Mouse (Mus musculus) heart, postnatal 0 days (tissue): ENCODE measurements around the gene Slc26a11.

Experiments
- CTCF ChIP-seq: IDR thresholded peaks from 2 replicates; pipeline ENCODE4 v1.5.1; 2016; ENCODE audit warnings: antibody characterized with exemption, control low read depth, low read depth
- EP300 ChIP-seq: IDR thresholded peaks from 2 replicates; pipeline ENCODE4 v1.6.1; 2016; ENCODE audit warnings: antibody characterized with exemption, low read depth

DNA sequence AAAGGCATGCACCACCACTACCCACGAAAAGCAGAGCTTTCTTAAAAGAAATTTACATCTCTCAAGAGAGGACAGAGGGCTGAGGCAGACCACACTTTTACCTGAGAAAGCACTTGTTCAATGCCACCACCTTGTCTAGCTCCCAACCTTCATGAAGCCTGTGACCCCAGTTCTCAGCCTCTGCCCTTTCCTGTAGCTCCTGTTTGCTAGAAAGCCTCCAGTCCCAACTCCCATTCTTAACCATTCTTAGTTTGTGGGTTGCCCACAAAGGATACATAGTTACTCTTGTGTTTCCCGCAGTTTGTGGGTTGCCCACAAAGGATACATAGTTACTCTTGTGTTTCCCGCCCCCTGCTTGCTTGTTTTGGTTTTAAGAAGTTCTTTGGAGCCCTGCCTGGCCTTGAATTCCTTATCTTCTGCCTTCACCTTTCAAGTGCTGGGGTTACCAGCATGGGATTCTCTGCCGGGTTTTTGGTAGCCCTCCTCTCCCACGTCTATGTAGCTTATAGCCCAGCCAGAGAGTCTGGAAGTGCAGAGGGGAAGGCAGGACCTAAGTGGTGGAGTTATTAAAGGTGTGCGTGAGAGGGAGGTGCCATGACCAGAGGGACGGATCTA is 36.1 kb downstream of the Slc26a11 start:
- no peak for TF ChIP-seq CTCF
- no peak for TF ChIP-seq EP300
